Comparison of ENCODE assay signal across 8 mouse cellular contexts in the genomic region with DNA sequence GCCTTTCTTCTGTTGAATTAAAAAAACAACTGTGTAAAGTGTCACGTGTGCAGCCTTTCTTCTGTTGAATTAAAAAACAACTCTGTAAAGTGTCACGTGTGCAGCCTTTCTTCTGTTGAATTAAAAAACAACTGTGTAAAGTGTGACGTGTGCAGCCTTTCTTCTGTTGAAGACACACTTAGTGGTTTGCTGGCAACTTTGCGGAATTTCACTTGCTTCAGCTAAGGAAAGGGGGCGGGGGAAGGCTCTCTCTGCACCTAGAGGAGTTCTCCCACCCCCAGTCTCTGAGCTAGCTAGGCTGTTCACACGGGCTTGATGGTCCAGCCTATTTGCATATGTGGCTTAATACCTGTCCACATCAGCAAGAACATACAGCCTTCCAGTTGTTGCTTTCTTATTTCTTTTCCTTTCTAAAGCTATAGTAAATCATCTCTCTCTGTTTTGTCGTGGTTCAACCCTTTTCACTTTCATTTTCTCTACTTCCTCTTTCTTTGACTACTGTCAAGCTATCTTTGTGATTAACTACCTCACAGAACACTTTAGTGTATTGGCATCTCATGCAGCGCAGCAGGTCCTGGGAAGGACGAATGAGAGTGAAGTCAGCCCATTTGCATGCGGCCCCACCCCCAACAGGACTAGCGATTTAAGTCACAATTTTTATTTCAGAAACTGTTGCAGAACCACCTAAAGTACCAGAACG. TPM values are rescaled to one million over a fixed set of nuclear protein-coding genes. Genes with fewer than 3 reads are reported as not detected.
A peak's percentile ranks its signal among the peaks of the same experiment; 100 is the strongest.
DNase-seq lines count a peak whose midpoint lies in the region; ATAC-seq and TF ChIP-seq lines count a peak whose summit lies in the region.

No protein-coding gene starts in this region.

- DNase-seq in forebrain, postnatal 0 days, result no peak
- no peak for DNase-seq in forebrain, embryonic 11.5 days (ENCODE audit: low spot score)
- peak; percentile 58 for DNase-seq in adrenal gland, postnatal 14 days
- DNase-seq in kidney, postnatal 0 days (ENCODE audit: low spot score), result peak; percentile 59
- DNase-seq in naive thymus-derived CD4-positive, alpha-beta T cell, adult 2 months (ENCODE audit: low read depth), result peak; percentile 97
- no peak for DNase-seq in retina, postnatal 1 day
- no peak for DNase-seq in left cerebral cortex, postnatal 10 days (ENCODE audit: extremely low spot score in 1 of 2, low spot score in 2 of 2)
- no peak for DNase-seq in midbrain, embryonic 10.5 days (ENCODE audit: low spot score)

- intact Hi-C loops in left cerebral cortex, postnatal 10 days (cut with DNase I), result no loop called here

- peak; percentile 62; the same call in 1 of the 2 replicates for ATAC-seq in forebrain, postnatal 0 days
- no peak for ATAC-seq in forebrain, embryonic 11.5 days (replicated peaks; ENCODE audit: low FRiP score)
- no peak; the same call in 1 of the 2 replicates for ATAC-seq in kidney, postnatal 0 days (replicated peaks; ENCODE audit: low FRiP score, low read depth)

- no peak overlapping the region for H3K4me3 ChIP-seq in forebrain, postnatal 0 days (ENCODE audit: low read depth, low read length)
- no peak overlapping the region for H3K4me3 ChIP-seq in forebrain, embryonic 11.5 days (ENCODE audit: low read depth, low read length)
- H3K4me3 ChIP-seq in kidney, postnatal 0 days (replicated peaks; ENCODE audit: low read depth, low read length), result peak overlapping the region; percentile 18; the same call in 1 of the 2 replicates
- H3K4me3 ChIP-seq in midbrain, embryonic 10.5 days, result no peak overlapping the region

- H3K9ac ChIP-seq in forebrain, postnatal 0 days, result no peak overlapping the region
- H3K9ac ChIP-seq in forebrain, embryonic 11.5 days (ENCODE audit: low read length), result no peak overlapping the region
- no peak overlapping the region for H3K9ac ChIP-seq in kidney, postnatal 0 days (ENCODE audit: low read depth, low read length)

- no peak overlapping the region for H3K4me2 ChIP-seq in forebrain, postnatal 0 days (ENCODE audit: low read depth)
- no peak overlapping the region for H3K4me2 ChIP-seq in forebrain, embryonic 11.5 days (ENCODE audit: low read depth, low read length, severe bottlenecking)
- peak overlapping the region; percentile 43 for H3K4me2 ChIP-seq in kidney, postnatal 0 days (ENCODE audit: low read length)

- 61% methylated on average over 12 of the region's 12 CpGs for WGBS in forebrain, postnatal 0 days
- 76% methylated on average over 12 of the region's 12 CpGs for WGBS in forebrain, embryonic 11.5 days
- WGBS in kidney, postnatal 0 days, result 52% methylated on average over 12 of the region's 12 CpGs
- WGBS in midbrain, embryonic 10.5 days, result 77% methylated on average over 12 of the region's 12 CpGs

- no peak overlapping the region for H3K27ac ChIP-seq in forebrain, postnatal 0 days (ENCODE audit: low read depth, low read length)
- no peak overlapping the region for H3K27ac ChIP-seq in forebrain, embryonic 11.5 days (ENCODE audit: low read depth, low read length)
- H3K27ac ChIP-seq in kidney, postnatal 0 days, result 0 out of 2 replicates have a peak overlapping the region, but pooled peaks have one; percentile 6
- no peak overlapping the region for H3K27ac ChIP-seq in midbrain, embryonic 10.5 days (replicated peaks)

- H3K4me1 ChIP-seq in forebrain, postnatal 0 days (ENCODE audit: insufficient read depth), result no peaks in the 10 kb centered on the region
- peaks cover 3% of the 10 kb centered on the region; the same call in 1 of the 2 replicates for H3K4me1 ChIP-seq in forebrain, embryonic 11.5 days (replicated peaks; ENCODE audit: control insufficient read depth, insufficient read depth, low read length)
- H3K4me1 ChIP-seq in kidney, postnatal 0 days (replicated peaks; ENCODE audit: insufficient read depth, low read length), result no peaks in the 10 kb centered on the region
- no peaks in the 10 kb centered on the region; the same call in 1 of the 2 replicates for H3K4me1 ChIP-seq in midbrain, embryonic 10.5 days

- H3K36me3 ChIP-seq in forebrain, postnatal 0 days (ENCODE audit: insufficient read depth), result no peaks in the 10 kb centered on the region
- no peaks in the 10 kb centered on the region for H3K36me3 ChIP-seq in forebrain, embryonic 11.5 days (ENCODE audit: control insufficient read depth, insufficient read depth, low read length)
- H3K36me3 ChIP-seq in kidney, postnatal 0 days (ENCODE audit: insufficient read depth, low read length), result no peaks in the 10 kb centered on the region
- no peaks in the 10 kb centered on the region for H3K36me3 ChIP-seq in midbrain, embryonic 10.5 days

- no peaks in the 10 kb centered on the region for H3K27me3 ChIP-seq in forebrain, postnatal 0 days (ENCODE audit: insufficient read depth, low read length)
- no peaks in the 10 kb centered on the region for H3K27me3 ChIP-seq in forebrain, embryonic 11.5 days (ENCODE audit: control insufficient read depth, insufficient read depth, low read length)
- H3K27me3 ChIP-seq in kidney, postnatal 0 days (ENCODE audit: insufficient read depth, low read length), result no peaks in the 10 kb centered on the region
- no peaks in the 10 kb centered on the region for H3K27me3 ChIP-seq in midbrain, embryonic 10.5 days (ENCODE audit: low read depth, poor library complexity, severe bottlenecking)

- no peak for TF ChIP-seq CTCF in forebrain, postnatal 0 days (IDR thresholded peaks at IDR 0.05; ENCODE audit: low read depth)
- TF ChIP-seq CTCF in kidney, postnatal 0 days (IDR thresholded peaks at IDR 0.05; ENCODE audit: low read depth), result no peak

- no peaks in the 10 kb centered on the region for H3K9me3 ChIP-seq in forebrain, postnatal 0 days (ENCODE audit: low read length)
- H3K9me3 ChIP-seq in forebrain, embryonic 11.5 days (ENCODE audit: control insufficient read depth, low read length), result no peaks in the 10 kb centered on the region
- no peaks in the 10 kb centered on the region for H3K9me3 ChIP-seq in kidney, postnatal 0 days (replicated peaks; ENCODE audit: low read length)
- H3K9me3 ChIP-seq in midbrain, embryonic 10.5 days (replicated peaks), result no peaks in the 10 kb centered on the region

RNA-seq across cellular contexts. Expression of a gene that starts 41.2 kb away (rescaled TPM):
- 9.3 and 12.0 TPM in 2 replicates for total RNA-seq in forebrain, postnatal 0 days (2014; rRNA removed)
- polyA plus RNA-seq in forebrain, postnatal 0 days (2015; fragmentation: Nextera tagmentation; extraction: Ambion mirVana), result 2.8 and 4.2 TPM in 2 replicates
- polyA plus RNA-seq in forebrain, embryonic 11.5 days (2014; fragmentation: Nextera tagmentation; extraction: Ambion mirVana), result 12.3 and 13.0 TPM in 2 replicates
- 5.3 and 7.4 TPM in 2 replicates for total RNA-seq in adrenal gland, postnatal 14 days (2021)
- 15.2 and 22.5 TPM in 2 replicates for polyA plus RNA-seq in kidney, postnatal 0 days (2015; fragmentation: Nextera tagmentation; extraction: Ambion mirVana)
- total RNA-seq in left cerebral cortex, postnatal 10 days (2021), result 1 to 10 TPM; 7.7 to 8.1 TPM
- 5.0 and 6.5 TPM in 2 replicates for polyA plus RNA-seq in midbrain, embryonic 10.5 days (2016; fragmentation: Nextera tagmentation; extraction: Ambion mirVana)

RNA-seq across cellular contexts. Expression of a gene that starts 53.7 kb away (rescaled TPM):
- 67.9 and 69.9 TPM in 2 replicates for total RNA-seq in forebrain, postnatal 0 days (2014; rRNA removed)
- polyA plus RNA-seq in forebrain, postnatal 0 days (2015; fragmentation: Nextera tagmentation; extraction: Ambion mirVana), result 149 and 163 TPM in 2 replicates
- polyA plus RNA-seq in forebrain, embryonic 11.5 days (2014; fragmentation: Nextera tagmentation; extraction: Ambion mirVana), result 72.3 and 80.2 TPM in 2 replicates
- total RNA-seq in adrenal gland, postnatal 14 days (2021), result 36.9 and 39.1 TPM in 2 replicates
- 172 and 178 TPM in 2 replicates for polyA plus RNA-seq in kidney, postnatal 0 days (2015; fragmentation: Nextera tagmentation; extraction: Ambion mirVana)
- total RNA-seq in left cerebral cortex, postnatal 10 days (2021), result 10 to 100 TPM; 39.9 to 46.6 TPM
- 79.4 and 88.9 TPM in 2 replicates for polyA plus RNA-seq in midbrain, embryonic 10.5 days (2016; fragmentation: Nextera tagmentation; extraction: Ambion mirVana)

Comparison
In these comparisons a context has a peak if more than half of its experiments do, and no peak if none do; other contexts are left out.
1. DNase-seq: peak in adrenal gland, postnatal 14 days (single experiment), kidney, postnatal 0 days (single experiment) and naive thymus-derived CD4-positive, alpha-beta T cell, adult 2 months (single experiment); none in forebrain, postnatal 0 days (single experiment), forebrain, embryonic 11.5 days (single experiment), retina, postnatal 1 day (single experiment), left cerebral cortex, postnatal 10 days (0 of 2) and midbrain, embryonic 10.5 days (single experiment).